Mouse (Mus musculus) intestine, postnatal 0 days (tissue): ENCODE results near the gene Acsm2. TPM values are rescaled to one million over a fixed set of nuclear protein-coding genes. Genes with fewer than 3 reads are reported as not detected.

Experiments used
- ATAC-seq: fragments of 200-750 bp; cut with Nextera tagmentation; 2 replicates; pipeline ENCODE4 v1.8.0; 2017; ENCODE audit warnings: mild to moderate bottlenecking, moderate TSS enrichment, moderate library complexity
- H3K27ac ChIP-seq: fragments of 300-500 bp; sonication (generic); 2 replicates; pipeline ENCODE4 v1.5.1; 2014; ENCODE audit warnings: mild to moderate bottlenecking, low read depth, low read length, moderate library complexity
- H3K27me3 ChIP-seq: fragments of 300-500 bp; sonication (generic); replicated peaks from 2 replicates; pipeline ENCODE4 v1.6.1; 2014; ENCODE audit warnings: low read length, mixed read lengths; ENCODE audit not compliant: control insufficient read depth, insufficient read depth
- H3K36me3 ChIP-seq: fragments of 300-500 bp; sonication (generic); 2 replicates; pipeline ENCODE4 v1.6.1; 2014; ENCODE audit warnings: mild to moderate bottlenecking, moderate library complexity; ENCODE audit not compliant: control insufficient read depth, insufficient read depth
- H3K4me1 ChIP-seq: fragments of 300-500 bp; sonication (generic); replicated peaks from 2 replicates; pipeline ENCODE4 v1.6.1; 2014; ENCODE audit warnings: antibody characterized with exemption, low read length, mixed read lengths; ENCODE audit not compliant: control insufficient read depth, insufficient read depth
- H3K4me2 ChIP-seq: fragments of 300-500 bp; sonication (generic); replicated peaks from 2 replicates; pipeline ENCODE4 v1.6.1; 2014; ENCODE audit warnings: low read depth, mild to moderate bottlenecking, moderate library complexity
- H3K4me3 ChIP-seq: fragments of 300-500 bp; sonication (generic); 2 replicates; pipeline ENCODE4 v1.5.1; 2014; ENCODE audit warnings: low read depth, low read length
- H3K9ac ChIP-seq: fragments of 300-500 bp; sonication (generic); 2 replicates; pipeline ENCODE4 v1.6.1; 2014; ENCODE audit warnings: mild to moderate bottlenecking, low read depth, low read length
- H3K9me3 ChIP-seq: fragments of 300-500 bp; sonication (generic); 2 replicates; pipeline ENCODE4 v1.6.1; 2016; ENCODE audit warnings: mixed run types; ENCODE audit not compliant: control insufficient read depth
- CTCF ChIP-seq: sonication (generic); IDR thresholded peaks from 2 replicates; pipeline ENCODE4 v1.5.1; 2016; ENCODE audit warnings: low read depth, mild to moderate bottlenecking, control low read depth, antibody characterized with exemption, moderate library complexity
- WGBS: fragments of 180-500 bp; shearing (Covaris S2); extraction: QIAGEN DNeasy Blood & Tissue Kit; methylation state at CpG from one replicate; pipeline ENCODE4 v1.1.7; 2014; 5-methylcytosine and 5-hydroxymethylcytosine counted together
- polyA plus RNA-seq: library from polyadenylated mRNA; unstranded; fragments of >200 nt; fragmentation: Nextera tagmentation; extraction: Ambion mirVana; gene quantifications from 2 replicates; pipeline ENCODE4 v1.2.1, GENCODE M21; 2015

Acsm2 gene
- not detected in 2 replicates for polyA plus RNA-seq

GRCm38 (mm10) chr7:119554040-119554439, at the start of gene Acsm2:
Gene Acsm2, plus strand, starts transcription at chr7:119554340.
- no peak within 1 kb of the TSS for H3K4me3 ChIP-seq
- no peak within 1 kb of the TSS for H3K9ac ChIP-seq
- no peaks in the 10 kb centered on the region for H3K27me3 ChIP-seq
- H3K4me1 ChIP-seq = no peaks in the 10 kb centered on the region
- H3K4me2 ChIP-seq = no peak within 1 kb of the TSS
- 85% methylated on average over 1 of the region's 1 CpGs for WGBS
- no peak within 1 kb of the TSS for H3K27ac ChIP-seq
- no peak for ATAC-seq
- no peak for TF ChIP-seq CTCF
- no peaks in the 10 kb centered on the region for H3K9me3 ChIP-seq
- H3K36me3 ChIP-seq = no peaks in the 10 kb centered on the region

- H3K4me2 ChIP-seq = no peak overlapping the region
- no peak for ATAC-seq
- 75% methylated on average over 4 of the region's 4 CpGs for WGBS
Observed at GRCm38 (mm10) chr7:119511143-119511542, 43.0 kb upstream of the Acsm2 start.

GRCm38 (mm10) chr7:119513056-119513455, 41.1 kb upstream of the Acsm2 start:
- ATAC-seq = no peak
- Histone ChIP-seq H3K27ac (no peak overlapping the region), H3K27me3 (no peaks in the 10 kb centered on the region), H3K4me1 (no peaks in the 10 kb centered on the region), H3K9me3 (no peaks in the 10 kb centered on the region), H3K9ac (no peak overlapping the region), H3K4me2 (no peak overlapping the region), H3K4me3 (no peak overlapping the region), H3K36me3 (no peaks in the 10 kb centered on the region)
- 28% methylated on average over 7 of the region's 7 CpGs for WGBS
- TF ChIP-seq CTCF = peak; percentile 79

More at GRCm38 (mm10) chr7:119511143-119511542, 43.0 kb upstream of the Acsm2 start:
- no peak for TF ChIP-seq CTCF
- Histone ChIP-seq H3K4me3 (no peak overlapping the region), H3K27ac (no peak overlapping the region), H3K9ac (no peak overlapping the region), H3K36me3 (no peaks in the 10 kb centered on the region), H3K27me3 (no peaks in the 10 kb centered on the region), H3K4me1 (no peaks in the 10 kb centered on the region), H3K9me3 (no peaks in the 10 kb centered on the region)

GRCm38 (mm10) chr7:119515492-119516271, 38.5 kb upstream of the Acsm2 start:
- Histone ChIP-seq H3K27ac (no peak overlapping the region), H3K9me3 (no peaks in the 10 kb centered on the region), H3K36me3 (no peaks in the 10 kb centered on the region), H3K4me2 (peak overlapping the region; percentile 13; the same call in 1 of the 2 replicates), H3K27me3 (no peaks in the 10 kb centered on the region), H3K4me3 (no peak overlapping the region), H3K9ac (no peak overlapping the region), H3K4me1 (no peaks in the 10 kb centered on the region)
- TF ChIP-seq CTCF = peak; percentile 79
- 55% methylated on average over 10 of the region's 10 CpGs for WGBS
- peak; percentile 39; the same call in 1 of the 2 replicates for ATAC-seq

GRCm38 (mm10) chr7:119516272-119516558, 37.9 kb upstream of the Acsm2 start:
- H3K4me3 ChIP-seq = no peak overlapping the region
- no peak for TF ChIP-seq CTCF
- 0 out of 2 replicates have a peak overlapping the region, but pooled peaks have one; percentile 13 for H3K4me2 ChIP-seq
- WGBS = 42% methylated on average over 7 of the region's 7 CpGs
- peak; percentile 88 for ATAC-seq
- no peak overlapping the region for H3K27ac ChIP-seq
- H3K36me3 ChIP-seq = no peaks in the 10 kb centered on the region
- no peaks in the 10 kb centered on the region for H3K9me3 ChIP-seq
- no peak overlapping the region for H3K9ac ChIP-seq
- H3K27me3 ChIP-seq = no peaks in the 10 kb centered on the region
- no peaks in the 10 kb centered on the region for H3K4me1 ChIP-seq

- Histone ChIP-seq H3K4me3 (no peak within 1 kb of the TSS), H3K36me3 (no peaks in the 10 kb centered on the region), H3K27me3 (no peaks in the 10 kb centered on the region), H3K4me2 (no peak within 1 kb of the TSS), H3K4me1 (no peaks in the 10 kb centered on the region), H3K9me3 (no peaks in the 10 kb centered on the region), H3K27ac (no peak within 1 kb of the TSS), H3K9ac (no peak within 1 kb of the TSS)
- ATAC-seq = no peak
- no peak for TF ChIP-seq CTCF
- 70% methylated on average over 5 of the region's 5 CpGs for WGBS
Observed at GRCm38 (mm10) chr7:119519163-119519562, 35.0 kb upstream of the Acsm2 start, which contains the start of gene Acsm5. Gene Acsm5, plus strand, starts transcription at chr7:119519463.
